Mouse (Mus musculus): ENCODE data around the gene Skint9. TPM values are rescaled to one million over a fixed set of nuclear protein-coding genes. Genes with fewer than 3 reads are reported as not detected.

Gene Skint9
- polyA plus RNA-seq (2015; fragmentation: Nextera tagmentation; extraction: Ambion mirVana) = not detected in 2 replicates

DNA sequence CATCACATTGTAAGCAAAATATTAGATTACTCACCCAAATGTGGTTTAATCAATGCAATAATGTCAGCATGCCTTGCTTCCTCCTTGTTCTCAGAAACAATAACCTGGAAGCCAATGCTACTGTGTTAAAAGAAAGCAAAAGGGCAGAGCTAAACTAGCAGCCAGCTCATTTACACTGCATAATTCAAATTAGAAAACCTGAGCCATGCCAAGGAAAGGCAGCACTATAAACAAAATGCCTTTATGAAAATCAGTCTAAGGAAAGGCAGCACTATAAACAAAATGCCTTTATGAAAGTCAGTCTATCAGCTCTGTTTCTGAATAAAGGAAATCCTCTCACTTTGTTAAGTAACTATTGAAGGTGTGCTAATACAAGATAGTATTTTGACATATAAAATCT is at the start of gene Skint9:
Gene Skint9, minus strand, starts transcription at position 101 of the 400 bp plus-strand sequence.

Other genes starting within 250 kb of the Skint9 start
- gene Skint3, start 201.7 kb downstream of the Skint9 start, polyA plus RNA-seq (2015; fragmentation: Nextera tagmentation; extraction: Ambion mirVana) = 0.46 and 0.49 TPM in 2 replicates
- not detected in 2 replicates for gene Skint2, start 123.2 kb upstream of the Skint9 start, polyA plus RNA-seq (2015; fragmentation: Nextera tagmentation; extraction: Ambion mirVana)